Mouse (Mus musculus): ENCODE data around the gene Ttll5. TPM values are rescaled to one million over a fixed set of nuclear protein-coding genes. Genes with fewer than 3 reads are reported as not detected.

The Ttll5 gene
- polyA plus RNA-seq, 1 experiment = 6.6 TPM

DNA sequence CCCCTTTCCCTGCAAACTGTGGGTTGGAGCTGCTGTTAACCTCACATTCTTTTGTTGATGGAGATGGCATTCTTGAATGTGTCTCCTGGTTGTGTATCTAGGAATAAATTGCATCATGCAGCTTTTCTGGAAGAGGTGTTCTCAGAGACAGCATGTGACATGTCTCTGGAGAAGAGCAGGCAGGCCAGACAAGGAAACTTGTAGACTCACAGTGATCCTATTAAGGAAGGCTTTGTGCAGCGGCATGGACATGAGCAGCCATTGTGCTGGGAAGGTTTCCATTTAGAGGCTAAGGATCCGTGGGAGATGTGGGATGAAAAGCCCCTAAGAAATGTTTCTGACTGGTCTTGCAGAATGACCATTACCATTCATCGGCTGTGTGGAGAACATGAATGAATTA is 83.4 kb downstream of the Ttll5 start:
- H3K9me3 ChIP-seq = no peaks in the 10 kb centered on the region
- H3K36me3 ChIP-seq (replicated peaks; ENCODE audit: low read length) = peaks cover 45% of the 10 kb centered on the region
- TF ChIP-seq FLI1 (IDR thresholded peaks at IDR 0.05; ENCODE audit: low read length) (no peak), GATA1 (IDR thresholded peaks at IDR 0.05; ENCODE audit: borderline replicate concordance, low read length) (no peak)
- H3K4me3 ChIP-seq (replicated peaks) = no peak overlapping the region
- H3K4me1 ChIP-seq = peaks cover 15% of the 10 kb centered on the region
- H3K27me3 ChIP-seq (replicated peaks) = no peaks in the 10 kb centered on the region

DNA sequence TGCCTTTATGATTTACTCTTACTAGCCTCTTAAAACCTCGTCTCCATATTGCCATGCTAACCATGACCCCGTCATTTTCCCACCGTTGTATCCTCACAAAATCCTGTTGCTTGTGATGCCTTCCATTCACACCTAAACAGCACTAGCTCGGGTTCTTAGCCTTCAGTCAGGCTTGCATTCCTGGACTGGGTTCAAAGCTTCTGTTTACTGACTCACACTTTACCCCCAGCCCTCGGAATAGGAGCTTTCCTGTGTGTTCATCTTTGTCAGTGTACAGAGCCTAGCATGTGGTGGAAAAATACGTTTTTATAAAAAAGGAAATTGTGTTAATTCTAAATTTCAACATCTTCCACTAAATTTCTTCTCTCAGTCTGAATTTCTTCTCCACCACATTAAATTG is 86.4 kb downstream of the Ttll5 start:
- Histone ChIP-seq H3K27me3 (replicated peaks) (no peaks in the 10 kb centered on the region), H3K36me3 (replicated peaks; ENCODE audit: low read length) (peaks cover 51% of the 10 kb centered on the region), H3K4me1 (no peaks in the 10 kb centered on the region; the same call in 1 of the 2 replicates), H3K9me3 (no peaks in the 10 kb centered on the region), H3K4me3 (replicated peaks) (no peak overlapping the region)
- TF ChIP-seq GATA1 (IDR thresholded peaks at IDR 0.05; ENCODE audit: borderline replicate concordance, low read length) = no peak
- no peak for TF ChIP-seq FLI1 (IDR thresholded peaks at IDR 0.05; ENCODE audit: low read length)

DNA sequence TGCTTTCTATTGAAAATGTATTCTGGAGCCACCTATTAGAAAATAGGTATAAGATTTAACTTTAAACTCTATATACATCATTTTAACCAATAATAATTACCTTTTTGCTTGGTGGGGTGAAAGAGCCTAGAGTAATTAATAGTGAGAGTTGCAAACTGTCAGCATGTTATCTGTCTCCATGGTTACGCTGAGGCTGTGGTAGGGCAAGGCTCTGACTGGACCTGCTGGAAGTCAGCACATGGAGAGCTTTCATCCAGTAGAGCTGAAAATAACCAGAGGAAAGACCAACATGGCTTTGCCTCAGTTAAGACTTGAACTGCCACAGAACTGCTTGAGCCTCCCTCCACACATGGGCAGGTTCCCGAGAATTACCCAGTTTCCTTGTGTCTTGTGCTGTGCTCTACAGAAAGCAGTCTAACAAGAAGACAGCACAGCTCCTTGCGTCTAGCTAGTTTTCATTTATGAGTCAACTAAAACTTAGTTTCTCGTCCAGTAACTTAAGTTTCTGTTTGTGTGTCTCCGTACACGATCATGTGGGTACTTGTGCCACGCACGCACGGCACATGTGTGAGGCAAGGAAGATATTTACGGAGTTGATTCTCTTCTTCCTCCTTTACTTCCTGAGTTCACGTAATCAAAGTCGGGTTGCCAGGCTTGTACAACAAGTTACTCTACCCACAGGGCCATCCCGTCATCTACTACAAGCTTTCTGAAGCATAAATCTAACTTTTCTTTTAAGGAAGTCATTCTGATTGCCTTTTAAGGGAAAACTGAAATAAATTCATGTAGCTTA is 88.4 kb downstream of the Ttll5 start:
- H3K36me3 ChIP-seq (replicated peaks; ENCODE audit: low read length) = peaks cover 54% of the 10 kb centered on the region
- H3K9me3 ChIP-seq = no peaks in the 10 kb centered on the region
- no peaks in the 10 kb centered on the region for H3K27me3 ChIP-seq (replicated peaks)
- TF ChIP-seq FLI1 (IDR thresholded peaks at IDR 0.05; ENCODE audit: low read length) = no peak
- H3K4me1 ChIP-seq = no peaks in the 10 kb centered on the region; the same call in 1 of the 2 replicates
- H3K4me3 ChIP-seq (replicated peaks) = no peak overlapping the region

DNA sequence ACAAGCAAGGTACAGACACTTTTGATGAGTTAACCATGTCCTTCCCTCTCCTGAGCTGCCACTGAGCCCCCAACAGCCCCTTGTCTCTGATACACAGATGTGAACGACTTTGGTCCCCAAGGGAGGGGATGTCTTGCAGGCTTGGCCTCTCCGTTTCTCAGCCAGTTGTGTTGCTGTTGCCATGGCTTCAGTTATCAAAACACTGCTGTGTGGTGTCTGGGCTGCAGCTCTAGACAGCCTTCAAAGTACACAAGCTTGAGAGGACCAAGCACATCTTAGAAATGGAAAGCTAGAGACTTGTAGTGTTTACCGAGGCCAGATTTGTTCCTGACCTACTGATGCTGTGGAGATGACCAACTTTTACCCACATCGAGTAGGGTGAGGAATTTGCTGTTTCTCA is 102.4 kb downstream of the Ttll5 start:
- Histone ChIP-seq H3K9me3 (no peaks in the 10 kb centered on the region), H3K4me3 (replicated peaks) (no peak overlapping the region), H3K36me3 (replicated peaks; ENCODE audit: low read length) (peaks cover 64% of the 10 kb centered on the region), H3K27me3 (replicated peaks) (no peaks in the 10 kb centered on the region), H3K4me1 (no peaks in the 10 kb centered on the region)
- no peak for TF ChIP-seq GATA1 (IDR thresholded peaks at IDR 0.05; ENCODE audit: borderline replicate concordance, low read length)
- TF ChIP-seq FLI1 (IDR thresholded peaks at IDR 0.05; ENCODE audit: low read length) = no peak

DNA sequence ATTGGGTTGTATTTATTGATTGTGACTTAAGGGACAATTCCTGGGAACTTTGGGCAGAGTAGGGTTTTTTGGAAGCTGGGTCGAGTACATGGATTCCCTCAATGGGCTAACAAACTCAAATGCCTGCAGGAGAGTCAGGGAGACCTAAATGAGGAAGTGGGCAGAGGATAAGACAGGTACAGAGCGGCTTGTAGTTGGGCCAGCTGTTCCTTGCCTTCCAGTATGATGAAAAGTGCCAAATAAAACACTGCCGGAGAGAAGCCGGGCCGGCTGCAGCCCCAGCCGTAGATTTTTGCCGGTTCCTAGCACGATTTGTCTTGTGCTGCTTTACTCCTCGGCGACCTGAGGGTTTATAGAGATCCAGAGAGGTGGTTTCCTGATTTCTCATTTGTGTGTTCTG is 104.1 kb downstream of the Ttll5 start:
- Histone ChIP-seq H3K4me3 (replicated peaks) (no peak overlapping the region), H3K4me1 (no peaks in the 10 kb centered on the region), H3K36me3 (replicated peaks; ENCODE audit: low read length) (peaks cover 67% of the 10 kb centered on the region), H3K9me3 (no peaks in the 10 kb centered on the region), H3K27me3 (replicated peaks) (no peaks in the 10 kb centered on the region)
- TF ChIP-seq FLI1 (IDR thresholded peaks at IDR 0.05; ENCODE audit: low read length) = no peak
- no peak for TF ChIP-seq GATA1 (IDR thresholded peaks at IDR 0.05; ENCODE audit: borderline replicate concordance, low read length)

DNA sequence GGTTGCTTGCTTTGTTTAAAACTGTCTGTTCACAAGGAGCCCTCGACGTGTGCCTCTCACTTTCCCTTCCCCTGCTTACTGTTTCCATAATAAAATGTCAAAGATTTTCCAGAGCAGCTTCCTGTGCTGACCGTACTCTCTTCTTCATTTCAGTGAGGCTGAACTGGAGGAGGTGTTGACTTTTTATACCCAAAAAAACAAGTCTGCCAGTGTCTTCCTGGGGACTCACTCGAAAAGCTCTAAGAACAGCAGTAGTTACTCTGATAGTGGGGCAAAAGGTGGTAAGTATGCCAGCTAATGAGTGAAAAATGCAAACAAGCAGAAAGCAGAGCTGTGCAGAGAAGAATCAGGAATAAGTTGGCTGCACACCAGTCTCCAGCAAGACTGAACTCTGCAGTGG is 105.3 kb downstream of the Ttll5 start:
- H3K9me3 ChIP-seq = no peaks in the 10 kb centered on the region
- H3K36me3 ChIP-seq (replicated peaks; ENCODE audit: low read length) = peaks cover 72% of the 10 kb centered on the region
- no peak overlapping the region for H3K4me3 ChIP-seq (replicated peaks)
- H3K27me3 ChIP-seq (replicated peaks) = no peaks in the 10 kb centered on the region
- H3K4me1 ChIP-seq = no peaks in the 10 kb centered on the region
- TF ChIP-seq FLI1 (IDR thresholded peaks at IDR 0.05; ENCODE audit: low read length) (no peak), GATA1 (IDR thresholded peaks at IDR 0.05; ENCODE audit: borderline replicate concordance, low read length) (no peak)

DNA sequence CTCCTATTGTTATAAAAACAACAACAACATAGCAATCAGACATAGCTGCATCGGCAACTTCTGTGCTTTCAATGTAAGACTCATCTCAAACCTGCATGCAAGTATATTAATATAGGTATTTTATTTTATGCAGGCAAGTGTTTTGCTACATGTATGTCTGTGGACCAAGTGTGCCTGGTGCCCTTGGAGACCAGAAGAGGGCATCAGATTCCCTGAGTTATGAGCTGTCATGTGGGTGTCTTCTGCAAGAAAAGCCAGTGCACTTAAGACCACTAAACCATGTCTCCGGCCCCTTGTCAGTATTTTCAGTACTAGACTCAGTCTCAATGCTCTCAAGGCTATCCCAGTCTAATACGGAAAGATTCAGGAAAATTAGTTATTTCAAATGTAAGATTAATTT is 106.3 kb downstream of the Ttll5 start:
- TF ChIP-seq FLI1 (IDR thresholded peaks at IDR 0.05; ENCODE audit: low read length) (no peak), GATA1 (IDR thresholded peaks at IDR 0.05; ENCODE audit: borderline replicate concordance, low read length) (no peak)
- peaks cover 67% of the 10 kb centered on the region for H3K36me3 ChIP-seq (replicated peaks; ENCODE audit: low read length)

DNA sequence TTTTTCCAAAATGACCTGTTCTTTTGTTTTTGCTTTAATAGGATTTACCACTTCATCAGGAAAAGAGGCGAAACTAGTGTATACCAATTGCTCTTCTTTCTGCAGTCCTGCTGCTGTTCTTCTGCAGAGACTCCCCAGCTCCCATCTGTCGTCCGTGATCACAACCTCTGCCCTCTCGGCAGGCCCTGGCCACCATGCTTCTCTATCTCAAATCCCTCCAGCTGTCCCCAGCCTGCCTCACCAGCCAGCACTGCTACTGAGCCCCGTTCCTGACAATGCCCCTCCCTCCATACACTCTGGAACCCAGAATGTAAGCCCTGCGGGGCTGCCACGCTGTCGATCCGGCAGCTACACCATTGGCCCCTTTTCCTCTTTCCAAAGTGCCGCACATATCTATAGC is 108.8 kb downstream of the Ttll5 start:
- H3K4me3 ChIP-seq (replicated peaks) = no peak overlapping the region
- no peak for TF ChIP-seq GATA1 (IDR thresholded peaks at IDR 0.05; ENCODE audit: borderline replicate concordance, low read length)
- TF ChIP-seq FLI1 (IDR thresholded peaks at IDR 0.05; ENCODE audit: low read length) = no peak

More for the DNA sequence above, 106.3 kb downstream of the Ttll5 start:
- Histone ChIP-seq H3K4me3 (replicated peaks) (no peak overlapping the region), H3K9me3 (no peaks in the 10 kb centered on the region), H3K27me3 (replicated peaks) (no peaks in the 10 kb centered on the region), H3K4me1 (no peaks in the 10 kb centered on the region)

DNA sequence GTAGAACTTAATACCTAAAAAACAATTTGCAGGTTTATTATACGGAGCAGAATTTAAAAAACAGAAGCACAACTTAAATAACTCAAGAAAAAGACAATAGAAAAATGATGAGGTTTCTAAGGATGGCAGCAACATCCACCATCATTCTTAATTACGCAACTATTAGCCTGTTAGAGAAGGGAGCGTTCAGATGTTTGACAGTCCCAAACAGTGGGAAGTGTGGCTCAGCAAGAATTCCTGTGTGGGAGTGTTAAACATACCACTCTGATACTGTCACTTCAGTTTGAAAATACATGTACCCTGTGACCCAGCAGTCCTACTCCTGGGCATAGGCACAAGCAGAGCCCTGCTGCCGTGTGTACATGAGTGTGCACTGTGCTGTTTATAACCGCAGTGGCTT is 112.9 kb downstream of the Ttll5 start:
- H3K4me1 ChIP-seq = peaks cover 27% of the 10 kb centered on the region
- no peaks in the 10 kb centered on the region for H3K9me3 ChIP-seq
- no peaks in the 10 kb centered on the region for H3K27me3 ChIP-seq (replicated peaks)
- peaks cover 39% of the 10 kb centered on the region for H3K36me3 ChIP-seq (replicated peaks; ENCODE audit: low read length)
- TF ChIP-seq FLI1 (IDR thresholded peaks at IDR 0.05; ENCODE audit: low read length) (no peak), GATA1 (IDR thresholded peaks at IDR 0.05; ENCODE audit: borderline replicate concordance, low read length) (no peak)
- H3K4me3 ChIP-seq (replicated peaks) = no peak overlapping the region

More for the DNA sequence above, 108.8 kb downstream of the Ttll5 start:
- Histone ChIP-seq H3K27me3 (replicated peaks) (no peaks in the 10 kb centered on the region), H3K36me3 (replicated peaks; ENCODE audit: low read length) (peaks cover 50% of the 10 kb centered on the region), H3K9me3 (no peaks in the 10 kb centered on the region), H3K4me1 (peaks cover 11% of the 10 kb centered on the region)

DNA sequence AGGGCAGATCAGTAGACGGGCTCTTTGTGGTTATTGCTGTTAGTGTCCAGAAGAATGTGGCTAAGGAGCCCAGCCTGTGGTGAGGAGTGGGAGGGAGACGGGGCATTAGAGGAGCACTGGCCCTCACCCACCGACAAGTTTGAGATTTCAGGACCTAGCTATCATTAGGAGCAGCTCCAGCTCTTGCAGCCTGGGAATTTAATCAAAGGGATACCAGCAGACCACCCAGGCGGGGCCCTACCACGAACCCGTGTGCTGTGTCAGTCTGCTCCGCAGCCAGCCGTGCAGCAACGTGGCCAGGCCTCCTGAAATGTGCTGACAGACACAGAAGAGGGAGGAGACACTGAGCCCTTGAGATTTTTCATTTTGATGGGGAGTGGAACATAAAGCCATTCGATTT is 119.0 kb downstream of the Ttll5 start:
- no peaks in the 10 kb centered on the region for H3K9me3 ChIP-seq
- H3K4me1 ChIP-seq = peaks cover 71% of the 10 kb centered on the region
- H3K27me3 ChIP-seq (replicated peaks) = no peaks in the 10 kb centered on the region
- no peak overlapping the region for H3K4me3 ChIP-seq (replicated peaks)
- no peak for TF ChIP-seq GATA1 (IDR thresholded peaks at IDR 0.05; ENCODE audit: borderline replicate concordance, low read length)
- TF ChIP-seq FLI1 (IDR thresholded peaks at IDR 0.05; ENCODE audit: low read length) = no peak
- H3K36me3 ChIP-seq (replicated peaks; ENCODE audit: low read length) = peaks cover 32% of the 10 kb centered on the region
